Mouse (Mus musculus): Measurements from ENCODE around the gene Rapgef3. TPM values are rescaled to one million over a fixed set of nuclear protein-coding genes. Genes with fewer than 3 reads are reported as not detected.

Rapgef3 gene
- polyA plus RNA-seq, 1 experiment from 2014 or later = 6.4 TPM

- no peak for DNase-seq (ENCODE audit: low spot score)
- H3K27me3 ChIP-seq (ENCODE audit: low read depth, poor library complexity, severe bottlenecking) = no peaks in the 10 kb centered on the region
- H3K9me3 ChIP-seq (replicated peaks) = no peaks in the 10 kb centered on the region; the same call in 1 of the 2 replicates
- H3K4me3 ChIP-seq = no peak within 1 kb of the TSS
- H3K27ac ChIP-seq = no peak within 1 kb of the TSS
- WGBS = 92% methylated on average over 8 of the region's 8 CpGs
- H3K4me1 ChIP-seq = no peaks in the 10 kb centered on the region
- H3K36me3 ChIP-seq = no peaks in the 10 kb centered on the region
Observed at GRCm38 (mm10) chr15:97731111-97731510, 36.7 kb downstream of the Rapgef3 start, which contains the start of gene Endou. Gene Endou (minus strand): TSS chr15:97731339.

DNA sequence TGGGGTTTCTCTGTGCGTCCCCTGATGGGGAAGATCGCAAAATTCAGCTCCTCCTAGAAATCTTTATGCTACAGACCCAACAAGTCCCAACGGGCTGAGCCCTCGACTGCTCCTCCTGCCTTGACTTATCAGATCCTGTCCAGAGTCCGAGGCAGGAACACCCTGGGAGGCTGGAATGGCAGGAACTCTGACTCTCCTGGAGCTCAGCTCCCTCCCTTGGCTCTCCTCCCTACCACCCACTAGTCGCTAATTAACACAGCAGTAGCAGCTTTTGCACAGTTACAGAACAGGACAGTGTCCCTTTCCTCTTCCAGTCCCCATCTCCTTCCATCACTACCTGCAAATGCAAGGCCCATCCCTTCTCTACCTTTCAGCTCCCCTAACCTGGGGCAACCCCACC lies 37.4 kb downstream of the Rapgef3 start:
- Histone ChIP-seq H3K4me3 (no peak overlapping the region), H3K4me1 (no peaks in the 10 kb centered on the region), H3K27me3 (ENCODE audit: low read depth, poor library complexity, severe bottlenecking) (no peaks in the 10 kb centered on the region), H3K9me3 (replicated peaks) (no peaks in the 10 kb centered on the region; the same call in 1 of the 2 replicates), H3K36me3 (no peaks in the 10 kb centered on the region), H3K27ac (no peak overlapping the region)
- DNase-seq (ENCODE audit: low spot score) = no peak
- 58% methylated on average over 6 of the region's 6 CpGs for whole genome bisulfite sequencing

DNA sequence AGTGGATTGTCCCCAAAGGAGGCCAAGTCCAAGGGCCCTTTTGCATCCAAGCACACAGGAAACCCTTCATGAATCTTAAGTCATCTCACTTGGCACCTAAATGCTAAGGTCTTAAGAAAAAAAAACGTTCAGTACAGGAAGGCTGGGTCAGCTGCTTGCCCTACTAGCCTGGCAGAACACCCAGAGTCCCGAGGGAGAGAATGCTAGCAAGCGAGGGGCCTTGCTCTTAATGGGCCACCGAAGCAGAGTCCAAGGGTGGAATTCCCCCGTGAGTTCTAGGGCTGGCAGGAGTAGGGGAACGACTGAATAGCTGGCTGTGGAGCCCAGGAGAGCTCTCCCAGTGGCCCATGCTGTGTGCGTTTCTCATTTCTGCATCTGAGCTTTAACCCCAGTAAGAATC lies 39.0 kb downstream of the Rapgef3 start:
- 78% methylated on average over 7 of the region's 7 CpGs for WGBS
- DNase-seq (ENCODE audit: low spot score) = no peak
- Histone ChIP-seq H3K4me3 (no peak overlapping the region), H3K27ac (no peak overlapping the region), H3K36me3 (no peaks in the 10 kb centered on the region), H3K4me1 (no peaks in the 10 kb centered on the region), H3K9me3 (replicated peaks) (no peaks in the 10 kb centered on the region; the same call in 1 of the 2 replicates), H3K27me3 (ENCODE audit: low read depth, poor library complexity, severe bottlenecking) (no peaks in the 10 kb centered on the region)

- WGBS = 92% methylated on average over 11 of the region's 11 CpGs
- no peaks in the 10 kb centered on the region for H3K4me1 ChIP-seq
- no peak for DNase-seq (ENCODE audit: low spot score)
- no peaks in the 10 kb centered on the region for H3K9me3 ChIP-seq (replicated peaks)
- H3K27me3 ChIP-seq (ENCODE audit: low read depth, poor library complexity, severe bottlenecking) = no peaks in the 10 kb centered on the region
- no peaks in the 10 kb centered on the region for H3K36me3 ChIP-seq
- H3K27ac ChIP-seq = no peak overlapping the region
- no peak overlapping the region for H3K4me3 ChIP-seq
Observed at GRCm38 (mm10) chr15:97728394-97728793, 39.4 kb downstream of the Rapgef3 start.

- 74% methylated on average over 5 of the region's 5 CpGs for WGBS
- Histone ChIP-seq H3K27me3 (ENCODE audit: low read depth, poor library complexity, severe bottlenecking) (no peaks in the 10 kb centered on the region), H3K4me3 (no peak overlapping the region), H3K4me1 (no peaks in the 10 kb centered on the region), H3K27ac (no peak overlapping the region), H3K36me3 (no peaks in the 10 kb centered on the region), H3K9me3 (replicated peaks) (no peaks in the 10 kb centered on the region)
- no peak for DNase-seq (ENCODE audit: low spot score)
Observed at GRCm38 (mm10) chr15:97727520-97727919, 40.3 kb downstream of the Rapgef3 start.

- no peak overlapping the region for H3K27ac ChIP-seq
- WGBS = 79% methylated on average over 8 of the region's 8 CpGs
Observed at GRCm38 (mm10) chr15:97727048-97727447, 40.7 kb downstream of the Rapgef3 start.

GRCm38 (mm10) chr15:97726310-97726709 lies 41.5 kb downstream of the Rapgef3 start:
- H3K27me3 ChIP-seq (ENCODE audit: low read depth, poor library complexity, severe bottlenecking) = no peaks in the 10 kb centered on the region
- DNase-seq (ENCODE audit: low spot score) = no peak
- H3K4me3 ChIP-seq = no peak overlapping the region
- no peaks in the 10 kb centered on the region for H3K9me3 ChIP-seq (replicated peaks)
- 83% methylated on average over 13 of the region's 13 CpGs for WGBS
- peaks cover 7% of the 10 kb centered on the region for H3K4me1 ChIP-seq
- no peak overlapping the region; the same call in 1 of the 2 replicates for H3K27ac ChIP-seq
- no peaks in the 10 kb centered on the region for H3K36me3 ChIP-seq

More at GRCm38 (mm10) chr15:97727048-97727447, 40.7 kb downstream of the Rapgef3 start:
- Histone ChIP-seq H3K9me3 (replicated peaks) (no peaks in the 10 kb centered on the region), H3K27me3 (ENCODE audit: low read depth, poor library complexity, severe bottlenecking) (no peaks in the 10 kb centered on the region), H3K4me3 (no peak overlapping the region), H3K36me3 (no peaks in the 10 kb centered on the region), H3K4me1 (0 out of 2 replicates have a peak, but pooled peaks cover 3% of the 10 kb centered on the region)
- DNase-seq (ENCODE audit: low spot score) = no peak

- H3K4me1 ChIP-seq = peaks cover 18% of the 10 kb centered on the region
- WGBS = 82% methylated on average over 6 of the region's 6 CpGs
- no peaks in the 10 kb centered on the region for H3K36me3 ChIP-seq
- DNase-seq (ENCODE audit: low spot score) = no peak
- H3K4me3 ChIP-seq = no peak overlapping the region
- no peak overlapping the region for H3K27ac ChIP-seq
- no peaks in the 10 kb centered on the region for H3K27me3 ChIP-seq (ENCODE audit: low read depth, poor library complexity, severe bottlenecking)
- no peaks in the 10 kb centered on the region for H3K9me3 ChIP-seq (replicated peaks)
Observed at GRCm38 (mm10) chr15:97725198-97725785, 42.5 kb downstream of the Rapgef3 start.

DNA sequence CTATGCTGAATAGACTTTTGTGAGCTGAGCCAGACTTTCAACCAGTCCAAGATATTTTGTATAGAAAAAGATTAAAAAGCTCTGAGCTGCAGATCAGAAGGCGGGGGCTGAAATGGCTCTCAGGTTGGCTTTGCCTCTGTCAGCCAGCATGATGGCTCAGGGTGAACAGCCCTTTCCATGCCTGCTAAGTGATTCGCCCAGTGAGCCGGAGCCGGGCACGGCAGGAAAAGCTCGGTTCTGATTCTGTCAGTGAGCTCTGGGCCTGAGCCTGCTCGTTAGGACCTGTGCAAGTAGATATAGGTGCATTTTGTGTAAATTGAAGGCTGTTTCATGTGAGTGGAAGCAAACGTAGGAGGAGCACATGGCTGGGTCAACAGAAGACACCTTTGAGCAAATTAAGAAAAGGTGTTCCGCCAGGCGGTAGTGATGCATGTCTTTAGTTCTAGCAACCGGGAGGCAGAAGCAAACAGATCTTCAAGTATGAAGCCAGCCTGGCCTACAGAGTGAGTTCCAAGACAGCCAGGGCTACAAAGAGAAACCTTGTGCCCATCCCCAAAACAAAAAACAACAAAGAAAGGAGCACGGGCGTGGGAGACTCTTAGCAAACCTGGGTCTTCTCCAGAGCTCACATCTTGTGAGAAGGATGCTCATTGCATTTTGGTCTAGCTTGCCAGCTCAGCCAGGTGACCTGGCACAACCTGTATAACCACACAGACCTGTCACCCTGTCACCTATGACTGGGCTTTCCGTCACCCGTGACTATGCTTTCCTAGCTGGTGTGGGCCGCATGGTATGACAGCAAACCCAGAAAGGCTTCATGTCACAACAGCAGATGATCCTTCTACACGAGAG lies 43.2 kb downstream of the Rapgef3 start:
- no peaks in the 10 kb centered on the region for H3K27me3 ChIP-seq (ENCODE audit: low read depth, poor library complexity, severe bottlenecking)
- no peaks in the 10 kb centered on the region for H3K9me3 ChIP-seq (replicated peaks)
- peaks cover 18% of the 10 kb centered on the region for H3K4me1 ChIP-seq
- H3K4me3 ChIP-seq = no peak overlapping the region
- no peaks in the 10 kb centered on the region for H3K36me3 ChIP-seq
- 85% methylated on average over 17 of the region's 17 CpGs for WGBS
- DNase-seq (ENCODE audit: low spot score) = no peak
- H3K27ac ChIP-seq = no peak overlapping the region

DNA sequence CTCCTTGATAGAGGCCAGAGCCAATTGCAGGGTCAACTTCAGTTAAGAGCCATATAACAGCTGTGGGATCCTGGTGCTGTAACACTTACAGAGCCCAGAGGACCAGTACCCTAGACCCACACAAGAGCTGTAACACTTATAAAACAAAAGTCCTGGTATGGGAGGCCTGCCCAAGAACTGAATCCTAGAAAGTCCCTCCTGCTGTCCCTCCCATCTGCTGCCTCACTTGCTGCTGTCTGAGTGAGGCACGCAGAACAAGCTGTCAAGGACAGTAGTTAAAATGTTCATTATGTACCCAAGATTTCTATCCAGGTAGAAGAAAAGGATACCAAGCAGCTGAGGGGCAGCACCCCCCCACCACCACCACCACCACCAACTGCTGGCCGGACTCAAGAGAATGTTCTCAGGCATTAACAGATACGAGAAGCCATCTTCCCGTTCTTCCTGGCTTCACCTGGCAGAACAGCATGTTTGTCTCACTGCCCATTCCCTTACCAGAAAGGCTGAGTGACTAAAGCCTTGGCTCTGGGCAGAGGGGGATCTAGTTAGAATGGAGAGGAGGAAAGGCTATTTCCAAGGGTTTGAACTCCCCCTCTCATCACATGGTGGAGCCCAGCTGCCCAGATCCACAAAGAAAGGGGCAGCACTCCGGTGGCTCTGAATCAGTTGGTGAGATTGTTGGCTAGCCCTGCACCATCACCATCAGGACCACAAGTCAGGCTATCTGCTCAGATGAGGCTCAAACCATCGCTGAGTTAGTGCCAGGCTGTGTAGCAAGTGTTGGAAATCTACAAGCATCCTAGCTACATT lies 44.0 kb downstream of the Rapgef3 start:
- no peak overlapping the region for H3K27ac ChIP-seq
- H3K36me3 ChIP-seq = no peaks in the 10 kb centered on the region
- 89% methylated on average over 6 of the region's 6 CpGs for WGBS
- peaks cover 18% of the 10 kb centered on the region for H3K4me1 ChIP-seq
- no peak for DNase-seq (ENCODE audit: low spot score)
- H3K27me3 ChIP-seq (ENCODE audit: low read depth, poor library complexity, severe bottlenecking) = no peaks in the 10 kb centered on the region
- no peaks in the 10 kb centered on the region for H3K9me3 ChIP-seq (replicated peaks)
- H3K4me3 ChIP-seq = no peak overlapping the region

GRCm38 (mm10) chr15:97721008-97721701 lies 46.6 kb downstream of the Rapgef3 start:
- H3K4me3 ChIP-seq = no peak overlapping the region
- peak overlapping the region; percentile 51 for H3K27ac ChIP-seq
- H3K9me3 ChIP-seq (replicated peaks) = no peaks in the 10 kb centered on the region
- no peaks in the 10 kb centered on the region for H3K36me3 ChIP-seq
- peaks cover 23% of the 10 kb centered on the region for H3K4me1 ChIP-seq
- WGBS = 75% methylated on average over 15 of the region's 15 CpGs
- DNase-seq (ENCODE audit: low spot score) = no peak
- H3K27me3 ChIP-seq (ENCODE audit: low read depth, poor library complexity, severe bottlenecking) = no peaks in the 10 kb centered on the region

DNA sequence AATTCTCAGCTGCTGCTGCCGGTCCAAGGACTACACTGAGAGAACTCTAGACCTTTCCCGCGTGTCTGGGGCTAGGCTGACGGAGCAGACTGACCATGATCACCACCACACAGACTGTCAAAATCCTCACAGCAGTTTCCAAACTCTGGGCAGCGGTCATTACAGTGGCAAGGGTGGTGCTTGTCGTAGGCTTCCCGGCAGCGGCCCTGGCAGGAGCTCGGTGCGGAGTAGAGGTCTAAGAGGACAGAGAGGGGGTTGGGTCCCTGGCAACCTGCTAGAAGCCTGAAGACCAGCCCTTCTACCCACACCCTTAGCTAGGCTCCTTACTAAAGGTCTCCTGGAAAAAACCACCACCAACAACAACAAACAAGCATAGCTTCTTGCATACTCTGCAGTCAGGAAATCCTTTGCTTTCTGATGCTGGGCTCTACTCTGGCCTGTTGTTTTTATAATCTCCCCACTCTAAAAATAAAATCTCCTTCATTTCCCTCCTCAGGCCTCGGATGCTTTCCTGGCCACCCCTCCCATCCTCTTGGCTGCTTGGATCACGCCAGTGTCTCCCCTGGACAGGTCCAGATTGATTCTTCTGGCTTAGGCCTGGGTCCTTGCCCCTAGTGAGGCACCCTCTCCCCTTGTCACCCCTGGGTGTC lies 47.6 kb downstream of the Rapgef3 start:
- Histone ChIP-seq H3K9me3 (replicated peaks) (no peaks in the 10 kb centered on the region), H3K4me3 (no peak overlapping the region), H3K27me3 (ENCODE audit: low read depth, poor library complexity, severe bottlenecking) (no peaks in the 10 kb centered on the region), H3K36me3 (no peaks in the 10 kb centered on the region), H3K4me1 (peaks cover 23% of the 10 kb centered on the region), H3K27ac (peak overlapping the region; percentile 46; the same call in 1 of the 2 replicates)
- no peak for DNase-seq (ENCODE audit: low spot score)
- WGBS = 84% methylated on average over 12 of the region's 12 CpGs
